Mouse (Mus musculus) right cerebral cortex, adult 18-20 months (tissue): Measurements from ENCODE around the gene Napepld.
"Not testable (repeated sequence)": the region's sequence is repeated elsewhere in the genome, so short reads cannot be mapped to it uniquely, and the experiment has no call there.

Source experiments
- DNase-seq: peaks from one replicate; pipeline ENCODE4 v3.0.0; 2022; ENCODE audit warnings: mixed read lengths

The Napepld gene

GRCm38 (mm10) chr5:21703708-21704107 lies 2.5 kb upstream of the Napepld start:
- DNase-seq, result no peak

GRCm38 (mm10) chr5:21702873-21703475 lies 1.8 kb upstream of the Napepld start:
- no peak for DNase-seq

- no peak for DNase-seq
Observed at GRCm38 (mm10) chr5:21702009-21702364, 791 bp upstream of the Napepld start.

GRCm38 (mm10) chr5:21700934-21701333 lies 262 bp downstream of the Napepld start:
- no peak for DNase-seq

- no peak for DNase-seq
Observed at GRCm38 (mm10) chr5:21700272-21700821, 849 bp downstream of the Napepld start.

- not testable (repeated sequence) for DNase-seq
Observed at GRCm38 (mm10) chr5:21699555-21699954, 1.6 kb downstream of the Napepld start.

GRCm38 (mm10) chr5:21694854-21695490 lies 6.2 kb downstream of the Napepld start:
- no peak for DNase-seq

- DNase-seq, result no peak
Observed at GRCm38 (mm10) chr5:21693372-21693870, 7.8 kb downstream of the Napepld start.

GRCm38 (mm10) chr5:21692230-21692629 lies 9.0 kb downstream of the Napepld start:
- DNase-seq, result no peak

- no peak for DNase-seq
Observed at GRCm38 (mm10) chr5:21687042-21687441, 14.2 kb downstream of the Napepld start.

- no peak for DNase-seq
Observed at GRCm38 (mm10) chr5:21685001-21685400, 16.2 kb downstream of the Napepld start.

GRCm38 (mm10) chr5:21683811-21684210 lies 17.4 kb downstream of the Napepld start:
- DNase-seq, result no peak

GRCm38 (mm10) chr5:21680940-21681339 lies 20.3 kb downstream of the Napepld start:
- DNase-seq, result peak; percentile 54

- DNase-seq, result no peak
Observed at GRCm38 (mm10) chr5:21680029-21680428, 21.2 kb downstream of the Napepld start.

- no peak for DNase-seq
Observed at GRCm38 (mm10) chr5:21678363-21678762, 22.8 kb downstream of the Napepld start.

- DNase-seq, result no peak
Observed at GRCm38 (mm10) chr5:21677939-21678338, 23.3 kb downstream of the Napepld start.

- DNase-seq, result no peak
Observed at GRCm38 (mm10) chr5:21675494-21675893, 25.7 kb downstream of the Napepld start.

- no peak for DNase-seq
Observed at GRCm38 (mm10) chr5:21675019-21675418, 26.2 kb downstream of the Napepld start.

GRCm38 (mm10) chr5:21673742-21674141 lies 27.5 kb downstream of the Napepld start:
- DNase-seq, result no peak

- DNase-seq, result no peak
Observed at GRCm38 (mm10) chr5:21672812-21673635, 28.2 kb downstream of the Napepld start.

GRCm38 (mm10) chr5:21669307-21669706 lies 31.9 kb downstream of the Napepld start:
- DNase-seq, result no peak

- no peak for DNase-seq
Observed at GRCm38 (mm10) chr5:21667191-21668137, 33.7 kb downstream of the Napepld start.
